Mouse (Mus musculus): ENCODE results near the gene Atf5. TPM values are rescaled to one million over a fixed set of nuclear protein-coding genes. Genes with fewer than 3 reads are reported as not detected.

Gene Atf5
- polyA plus RNA-seq, 1 experiment = 21.6 TPM

DNA sequence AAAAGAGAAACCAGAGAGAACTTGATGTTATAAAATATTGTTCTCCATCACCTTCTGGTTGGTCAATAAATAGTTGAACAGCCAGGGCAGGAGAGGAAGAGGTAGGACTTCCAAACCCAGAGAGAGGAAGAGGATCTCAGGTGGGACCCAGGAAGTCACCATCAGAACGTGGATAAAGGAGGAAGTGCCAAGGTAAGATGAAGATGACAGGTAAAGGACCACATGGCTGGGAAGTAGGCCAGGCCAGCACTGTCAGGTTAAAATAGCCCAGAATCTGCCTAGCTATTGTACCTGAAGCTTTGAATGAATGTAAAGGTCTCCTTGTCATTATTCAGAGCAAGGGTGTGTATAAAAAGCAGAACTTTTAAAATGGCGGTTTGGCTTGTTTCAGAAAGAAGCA is 7.5 kb downstream of the Atf5 start:
- H3K4me3 ChIP-seq (ENCODE audit: control insufficient read depth, low read depth, low read length) = no peak overlapping the region
- TF ChIP-seq CTCF (IDR thresholded peaks at IDR 0.05; ENCODE audit: control insufficient read depth, insufficient read depth, insufficient replicate concordance, low read depth, low read length) (no peak), POLR2A (IDR thresholded peaks at IDR 0.05; ENCODE audit: control insufficient read depth, low read depth, low read length) (no peak)
- no peaks in the 10 kb centered on the region for H3K36me3 ChIP-seq (ENCODE audit: control insufficient read depth, insufficient read depth, low read length)
- no peaks in the 10 kb centered on the region for H3K4me1 ChIP-seq (ENCODE audit: control insufficient read depth, insufficient read depth, low read length)
- no peak overlapping the region for H3K27ac ChIP-seq (ENCODE audit: control insufficient read depth, insufficient read depth, low read depth, low read length)
- no peaks in the 10 kb centered on the region for H3K27me3 ChIP-seq (ENCODE audit: control insufficient read depth, insufficient read depth, low read length)

- TF ChIP-seq POLR2A (IDR thresholded peaks at IDR 0.05; ENCODE audit: control insufficient read depth, low read depth, low read length) = no peak
- TF ChIP-seq CTCF (IDR thresholded peaks at IDR 0.05; ENCODE audit: control insufficient read depth, insufficient read depth, insufficient replicate concordance, low read depth, low read length) = no peak
- no peak overlapping the region for H3K4me3 ChIP-seq (ENCODE audit: control insufficient read depth, low read depth, low read length)
- no peaks in the 10 kb centered on the region for H3K4me1 ChIP-seq (ENCODE audit: control insufficient read depth, insufficient read depth, low read length)
- no peak overlapping the region for H3K27ac ChIP-seq (ENCODE audit: control insufficient read depth, insufficient read depth, low read depth, low read length)
- no peaks in the 10 kb centered on the region for H3K27me3 ChIP-seq (ENCODE audit: control insufficient read depth, insufficient read depth, low read length)
- H3K36me3 ChIP-seq (ENCODE audit: control insufficient read depth, insufficient read depth, low read length) = no peaks in the 10 kb centered on the region
Measured at GRCm38 (mm10) chr7:44792781-44793180, 23.7 kb downstream of the Atf5 start.

DNA sequence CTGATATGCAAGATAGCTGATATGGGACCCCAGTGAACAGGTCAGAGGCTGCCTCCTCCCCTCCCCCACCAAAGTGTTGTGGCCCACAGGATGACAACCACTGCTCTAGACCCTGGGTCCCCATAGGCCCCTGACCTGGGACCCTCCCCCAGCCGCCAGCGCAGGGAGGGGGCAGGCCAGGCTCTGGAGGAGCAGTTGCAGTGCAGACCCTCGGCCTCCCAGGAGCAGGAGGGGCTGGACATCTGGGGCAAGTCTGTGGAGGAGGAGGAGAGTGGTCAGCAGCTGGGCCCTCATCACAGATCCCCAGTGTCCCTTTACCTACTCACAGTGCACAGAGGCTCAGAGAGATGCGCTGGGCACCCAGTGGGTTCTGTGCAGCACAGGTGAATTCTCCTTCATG is 26.4 kb downstream of the Atf5 start:
- no peak for TF ChIP-seq POLR2A (IDR thresholded peaks at IDR 0.05; ENCODE audit: control insufficient read depth, low read depth, low read length)
- TF ChIP-seq CTCF (IDR thresholded peaks at IDR 0.05; ENCODE audit: control insufficient read depth, insufficient read depth, insufficient replicate concordance, low read depth, low read length) = no peak
- Histone ChIP-seq H3K27me3 (ENCODE audit: control insufficient read depth, insufficient read depth, low read length) (no peaks in the 10 kb centered on the region), H3K36me3 (ENCODE audit: control insufficient read depth, insufficient read depth, low read length) (no peaks in the 10 kb centered on the region)

DNA sequence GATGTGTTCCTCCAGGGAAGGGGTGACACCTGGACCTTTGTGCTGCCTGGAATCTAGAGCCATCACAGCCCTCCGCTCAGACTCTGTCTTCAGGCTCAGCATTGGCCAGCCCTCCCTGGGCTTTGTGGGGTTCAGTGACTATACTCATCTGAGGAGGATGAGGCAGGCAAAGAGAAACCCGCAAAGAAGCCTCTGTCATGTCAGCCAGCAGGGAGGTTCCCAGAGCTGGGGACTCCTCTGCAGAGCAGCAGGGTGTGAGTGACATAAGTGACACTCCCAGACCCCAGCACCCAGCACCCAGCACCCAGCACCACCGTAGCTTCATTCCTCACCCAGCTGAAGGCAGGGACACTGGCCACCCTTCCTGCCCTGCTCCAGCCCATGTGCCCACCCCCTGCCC is 26.9 kb downstream of the Atf5 start:
- TF ChIP-seq CTCF (IDR thresholded peaks at IDR 0.05; ENCODE audit: control insufficient read depth, insufficient read depth, insufficient replicate concordance, low read depth, low read length) (no peak), POLR2A (IDR thresholded peaks at IDR 0.05; ENCODE audit: control insufficient read depth, low read depth, low read length) (no peak)

More for the DNA sequence above, 26.4 kb downstream of the Atf5 start:
- H3K4me3 ChIP-seq (ENCODE audit: control insufficient read depth, low read depth, low read length) = no peak overlapping the region
- no peak overlapping the region for H3K27ac ChIP-seq (ENCODE audit: control insufficient read depth, insufficient read depth, low read depth, low read length)
- H3K4me1 ChIP-seq (ENCODE audit: control insufficient read depth, insufficient read depth, low read length) = no peaks in the 10 kb centered on the region

DNA sequence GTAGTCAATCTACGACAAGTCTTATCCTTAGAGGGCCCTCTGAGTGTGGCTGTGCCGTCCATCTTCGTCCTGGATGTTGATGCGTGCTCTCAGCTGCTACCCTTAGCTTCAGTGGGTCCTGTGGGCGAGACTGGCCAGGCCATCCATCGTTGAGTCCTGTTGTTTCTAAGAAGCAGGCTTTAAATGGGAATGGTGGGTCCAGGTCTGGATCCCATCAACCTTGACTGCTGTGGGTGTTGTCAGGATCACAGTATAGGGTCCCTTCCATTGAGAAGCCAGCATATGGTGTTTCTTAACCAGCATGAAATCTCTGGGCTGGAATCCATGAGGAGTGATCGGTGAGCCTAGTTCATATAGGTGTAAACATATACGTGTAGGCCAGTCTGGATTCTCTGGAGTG is 36.4 kb downstream of the Atf5 start:
- TF ChIP-seq CTCF (IDR thresholded peaks at IDR 0.05; ENCODE audit: control insufficient read depth, insufficient read depth, insufficient replicate concordance, low read depth, low read length) = no peak
- Histone ChIP-seq H3K27ac (ENCODE audit: control insufficient read depth, insufficient read depth, low read depth, low read length) (no peak overlapping the region), H3K36me3 (ENCODE audit: control insufficient read depth, insufficient read depth, low read length) (peaks cover under 1% of the 10 kb centered on the region), H3K27me3 (ENCODE audit: control insufficient read depth, insufficient read depth, low read length) (no peaks in the 10 kb centered on the region), H3K4me1 (ENCODE audit: control insufficient read depth, insufficient read depth, low read length) (no peaks in the 10 kb centered on the region), H3K4me3 (ENCODE audit: control insufficient read depth, low read depth, low read length) (no peak overlapping the region)

More for the DNA sequence above, 26.9 kb downstream of the Atf5 start:
- Histone ChIP-seq H3K4me1 (ENCODE audit: control insufficient read depth, insufficient read depth, low read length) (no peaks in the 10 kb centered on the region), H3K27ac (ENCODE audit: control insufficient read depth, insufficient read depth, low read depth, low read length) (no peak overlapping the region), H3K27me3 (ENCODE audit: control insufficient read depth, insufficient read depth, low read length) (no peaks in the 10 kb centered on the region), H3K36me3 (ENCODE audit: control insufficient read depth, insufficient read depth, low read length) (no peaks in the 10 kb centered on the region), H3K4me3 (ENCODE audit: control insufficient read depth, low read depth, low read length) (no peak overlapping the region)

DNA sequence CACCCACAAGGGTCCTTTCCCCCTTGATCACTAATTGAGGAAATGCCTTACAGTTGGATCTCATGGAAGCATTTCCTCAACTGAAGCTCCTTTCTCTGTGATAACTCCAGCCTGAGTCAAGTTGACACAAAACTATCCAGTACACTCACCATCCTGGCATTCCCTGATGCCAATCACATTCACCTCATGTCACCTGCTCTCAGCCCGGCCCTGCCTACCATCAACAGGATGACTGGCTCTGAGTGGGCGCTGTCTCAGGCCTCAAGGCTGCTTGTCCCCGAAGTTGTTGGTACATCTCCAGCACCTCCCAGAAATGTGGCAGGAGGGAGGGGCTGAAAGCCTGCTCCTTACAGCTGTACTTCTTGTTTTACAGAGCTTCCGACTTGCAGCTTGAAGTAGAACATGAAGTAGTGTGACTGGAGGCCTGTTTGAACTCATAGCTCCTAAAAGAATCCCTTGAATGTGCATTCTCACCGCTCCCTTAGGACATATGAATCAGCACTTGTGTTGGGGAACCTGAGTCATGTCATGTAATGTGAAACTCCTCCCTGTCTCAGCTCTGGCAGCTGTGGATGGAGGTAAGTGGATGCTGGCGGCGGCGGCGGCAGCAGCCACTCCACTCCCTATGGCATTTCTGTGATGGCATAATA is 39.5 kb downstream of the Atf5 start:
- Histone ChIP-seq H3K36me3 (ENCODE audit: control insufficient read depth, insufficient read depth, low read length) (peaks cover 2% of the 10 kb centered on the region), H3K4me3 (ENCODE audit: control insufficient read depth, low read depth, low read length) (no peak overlapping the region), H3K27me3 (ENCODE audit: control insufficient read depth, insufficient read depth, low read length) (no peaks in the 10 kb centered on the region), H3K4me1 (ENCODE audit: control insufficient read depth, insufficient read depth, low read length) (no peaks in the 10 kb centered on the region), H3K27ac (ENCODE audit: control insufficient read depth, insufficient read depth, low read depth, low read length) (no peak overlapping the region)
- TF ChIP-seq POLR2A (IDR thresholded peaks at IDR 0.05; ENCODE audit: control insufficient read depth, low read depth, low read length) (no peak), CTCF (IDR thresholded peaks at IDR 0.05; ENCODE audit: control insufficient read depth, insufficient read depth, insufficient replicate concordance, low read depth, low read length) (no peak)

DNA sequence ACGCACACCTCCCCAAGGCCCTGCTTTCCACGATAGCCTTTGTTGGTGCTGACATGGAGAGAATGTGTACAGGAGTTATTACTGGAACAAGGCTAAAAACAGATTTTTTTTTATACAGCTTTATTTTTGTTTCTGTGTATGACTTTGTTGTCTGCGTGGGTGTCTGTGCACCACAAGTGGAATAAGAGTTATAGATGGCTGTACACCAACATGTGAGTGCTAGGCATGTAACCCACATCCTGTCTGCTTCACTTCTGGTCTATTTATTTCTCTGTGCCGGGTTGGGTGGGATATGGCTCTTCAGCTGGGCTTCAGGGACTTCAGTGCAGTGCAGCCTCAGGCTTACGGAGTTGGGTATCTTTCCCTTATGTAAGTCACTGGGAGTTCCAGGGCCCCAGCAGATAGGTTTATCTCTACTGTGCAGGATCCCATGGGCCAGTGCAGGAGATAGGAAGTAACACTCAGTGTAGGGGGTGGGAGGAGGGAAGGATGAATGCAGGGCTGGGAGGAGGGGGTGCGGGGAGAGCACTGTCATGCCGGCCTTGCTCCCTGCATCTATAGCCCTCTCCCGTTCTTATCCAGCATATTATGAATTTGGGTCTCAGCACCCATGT is 43.8 kb downstream of the Atf5 start:
- TF ChIP-seq POLR2A (IDR thresholded peaks at IDR 0.05; ENCODE audit: control insufficient read depth, low read depth, low read length) (no peak), CTCF (IDR thresholded peaks at IDR 0.05; ENCODE audit: control insufficient read depth, insufficient read depth, insufficient replicate concordance, low read depth, low read length) (no peak)
- Histone ChIP-seq H3K36me3 (ENCODE audit: control insufficient read depth, insufficient read depth, low read length) (peaks cover 6% of the 10 kb centered on the region), H3K27me3 (ENCODE audit: control insufficient read depth, insufficient read depth, low read length) (no peaks in the 10 kb centered on the region), H3K27ac (ENCODE audit: control insufficient read depth, insufficient read depth, low read depth, low read length) (no peak overlapping the region; the same call in 1 of the 2 replicates), H3K4me1 (ENCODE audit: control insufficient read depth, insufficient read depth, low read length) (peaks cover 9% of the 10 kb centered on the region), H3K4me3 (ENCODE audit: control insufficient read depth, low read depth, low read length) (no peak overlapping the region)
